Mouse (Mus musculus) heart, embryonic 12.5 days (tissue): ENCODE results near the gene Top2b. TPM values are rescaled to one million over a fixed set of nuclear protein-coding genes. Genes with fewer than 3 reads are reported as not detected.

Experiments used
- ATAC-seq: fragments of 200-750 bp; cut with Nextera tagmentation; 2 replicates; pipeline ENCODE4 v1.8.0; 2017; ENCODE audit warnings: moderate TSS enrichment, moderate library complexity; ENCODE audit not compliant: insufficient number of reproducible peaks, low FRiP score
- H3K27ac ChIP-seq: fragments of 300-500 bp; sonication (generic); 2 replicates; pipeline ENCODE4 v1.5.1; 2016; ENCODE audit warnings: mild to moderate bottlenecking, moderate library complexity; ENCODE audit not compliant: poor library complexity, severe bottlenecking
- H3K27me3 ChIP-seq: fragments of 300-500 bp; sonication (generic); replicated peaks from 2 replicates; pipeline ENCODE4 v1.6.1; 2016; ENCODE audit warnings: mild to moderate bottlenecking, moderate library complexity
- H3K36me3 ChIP-seq: fragments of 300-500 bp; sonication (generic); 2 replicates; pipeline ENCODE4 v1.6.1; 2016; ENCODE audit warnings: mild to moderate bottlenecking, moderate library complexity
- H3K4me1 ChIP-seq: fragments of 300-500 bp; sonication (generic); replicated peaks from 2 replicates; pipeline ENCODE4 v1.6.1; 2016; ENCODE audit warnings: mild to moderate bottlenecking
- H3K4me2 ChIP-seq: fragments of 300-500 bp; sonication (generic); 2 replicates; pipeline ENCODE4 v1.6.1; 2016; ENCODE audit warnings: mild to moderate bottlenecking, moderate library complexity
- H3K4me3 ChIP-seq: fragments of 300-500 bp; sonication (generic); 2 replicates; pipeline ENCODE4 v1.5.1; 2016; ENCODE audit warnings: mild to moderate bottlenecking
- H3K9ac ChIP-seq: fragments of 300-500 bp; sonication (generic); 2 replicates; pipeline ENCODE4 v1.6.1; 2016; ENCODE audit warnings: mild to moderate bottlenecking, moderate library complexity
- H3K9me3 ChIP-seq: fragments of 300-500 bp; sonication (generic); replicated peaks from 2 replicates; pipeline ENCODE4 v1.6.1; 2016; ENCODE audit warnings: mild to moderate bottlenecking, moderate library complexity
- WGBS: fragments of 180-500 bp; shearing (Covaris S2); methylation state at CpG from one replicate; pipeline ENCODE4 v1.1.7; 2016; 5-methylcytosine and 5-hydroxymethylcytosine counted together
- polyA plus RNA-seq: library from polyadenylated mRNA; unstranded; fragments of >200 nt; fragmentation: Nextera tagmentation; extraction: Ambion mirVana; gene quantifications from 2 replicates; pipeline ENCODE4 v1.2.1, GENCODE M21; 2016

The Top2b gene
- polyA plus RNA-seq, 1 experiment from 2014 or later, result 63.8 TPM

GRCm38 (mm10) chr14:16364161-16364831 lies 683 bp upstream of the Top2b start:
- peak overlapping the region; percentile 81 for H3K9ac ChIP-seq
- no peaks in the 10 kb centered on the region for H3K27me3 ChIP-seq
- H3K27ac ChIP-seq, result peak overlapping the region; percentile 98
- peaks cover 17% of the 10 kb centered on the region for H3K4me1 ChIP-seq
- peak overlapping the region; percentile 94 for H3K4me3 ChIP-seq
- ATAC-seq, result peak; percentile 71
- peak overlapping the region; percentile 77 for H3K4me2 ChIP-seq
- no peaks in the 10 kb centered on the region for H3K9me3 ChIP-seq
- no peaks in the 10 kb centered on the region for H3K36me3 ChIP-seq
- WGBS, result under 1% methylated on average over 19 of the region's 32 CpGs

GRCm38 (mm10) chr14:16365362-16366173 lies 589 bp downstream of the Top2b start:
- H3K4me1 ChIP-seq, result peaks cover 18% of the 10 kb centered on the region
- peak; percentile 70 for ATAC-seq
- peak overlapping the region; percentile 78 for H3K4me2 ChIP-seq
- peak overlapping the region; percentile 98 for H3K27ac ChIP-seq
- no peaks in the 10 kb centered on the region for H3K27me3 ChIP-seq
- WGBS, result under 1% methylated on average over 83 of the region's 87 CpGs
- peak overlapping the region; percentile 94 for H3K4me3 ChIP-seq
- no peaks in the 10 kb centered on the region for H3K9me3 ChIP-seq
- 0 out of 2 replicates have a peak, but pooled peaks cover 3% of the 10 kb centered on the region for H3K36me3 ChIP-seq
- H3K9ac ChIP-seq, result peak overlapping the region; percentile 99

GRCm38 (mm10) chr14:16366174-16366889 lies 1.4 kb downstream of the Top2b start:
- H3K9ac ChIP-seq, result peak overlapping the region; percentile 99
- H3K27ac ChIP-seq, result peak overlapping the region; percentile 98
- no peaks in the 10 kb centered on the region for H3K27me3 ChIP-seq
- peak overlapping the region; percentile 94 for H3K4me3 ChIP-seq
- H3K4me2 ChIP-seq, result peak overlapping the region; percentile 78
- ATAC-seq, result peak; percentile 22; the same call in 1 of the 2 replicates
- peaks cover 18% of the 10 kb centered on the region for H3K4me1 ChIP-seq
- 8% methylated on average over 16 of the region's 16 CpGs for WGBS
- no peaks in the 10 kb centered on the region for H3K9me3 ChIP-seq
- H3K36me3 ChIP-seq, result 0 out of 2 replicates have a peak, but pooled peaks cover 6% of the 10 kb centered on the region

GRCm38 (mm10) chr14:16366986-16367385 lies 2.0 kb downstream of the Top2b start:
- Histone ChIP-seq H3K4me3 (peak overlapping the region; percentile 94), H3K9me3 (no peaks in the 10 kb centered on the region), H3K4me2 (peak overlapping the region; percentile 78), H3K27me3 (no peaks in the 10 kb centered on the region), H3K4me1 (peaks cover 18% of the 10 kb centered on the region), H3K27ac (no peak overlapping the region), H3K9ac (no peak overlapping the region), H3K36me3 (0 out of 2 replicates have a peak, but pooled peaks cover 6% of the 10 kb centered on the region)
- no peak for ATAC-seq
- whole genome bisulfite sequencing, result 54% methylated on average over 2 of the region's 2 CpGs

- H3K9ac ChIP-seq, result no peak overlapping the region
- H3K36me3 ChIP-seq, result peaks cover 9% of the 10 kb centered on the region; the same call in 1 of the 2 replicates
- no peak for ATAC-seq
- H3K4me3 ChIP-seq, result no peak overlapping the region
- no peak overlapping the region for H3K27ac ChIP-seq
- no peaks in the 10 kb centered on the region for H3K9me3 ChIP-seq
- peaks cover 7% of the 10 kb centered on the region for H3K4me1 ChIP-seq
- no peaks in the 10 kb centered on the region for H3K27me3 ChIP-seq
- no peak overlapping the region for H3K4me2 ChIP-seq
These were observed 7.8 kb downstream of the Top2b start for GRCm38 (mm10) chr14:16372761-16373160.

- no peak for ATAC-seq
- peaks cover 9% of the 10 kb centered on the region; the same call in 1 of the 2 replicates for H3K36me3 ChIP-seq
- H3K9me3 ChIP-seq, result no peaks in the 10 kb centered on the region
- no peak overlapping the region for H3K9ac ChIP-seq
- no peak overlapping the region for H3K4me3 ChIP-seq
- no peak overlapping the region for H3K27ac ChIP-seq
- H3K4me1 ChIP-seq, result peaks cover 7% of the 10 kb centered on the region
- no peak overlapping the region for H3K4me2 ChIP-seq
- no peaks in the 10 kb centered on the region for H3K27me3 ChIP-seq
These were observed 8.2 kb downstream of the Top2b start for GRCm38 (mm10) chr14:16373190-16373589.

- H3K9ac ChIP-seq, result no peak overlapping the region
- H3K4me3 ChIP-seq, result no peak overlapping the region
- peak; percentile 85 for ATAC-seq
- H3K36me3 ChIP-seq, result peaks cover 7% of the 10 kb centered on the region; the same call in 1 of the 2 replicates
- H3K27me3 ChIP-seq, result no peaks in the 10 kb centered on the region
- WGBS, result 2% methylated on average over 2 of the region's 2 CpGs
- H3K4me2 ChIP-seq, result 0 out of 2 replicates have a peak overlapping the region, but pooled peaks have one; percentile 12
- no peak overlapping the region for H3K27ac ChIP-seq
- H3K4me1 ChIP-seq, result peaks cover 5% of the 10 kb centered on the region
- H3K9me3 ChIP-seq, result no peaks in the 10 kb centered on the region
These were observed 15.1 kb downstream of the Top2b start for GRCm38 (mm10) chr14:16379917-16380570.

- H3K36me3 ChIP-seq, result peaks cover 9% of the 10 kb centered on the region
- H3K4me2 ChIP-seq, result no peak overlapping the region
- no peak overlapping the region for H3K4me3 ChIP-seq
- no peak overlapping the region for H3K9ac ChIP-seq
- H3K27ac ChIP-seq, result no peak overlapping the region
- WGBS, result 18% methylated on average over 1 of the region's 1 CpGs
- peaks cover 4% of the 10 kb centered on the region for H3K4me1 ChIP-seq
- no peaks in the 10 kb centered on the region for H3K9me3 ChIP-seq
- H3K27me3 ChIP-seq, result no peaks in the 10 kb centered on the region
- ATAC-seq, result peak; percentile 29; the same call in 1 of the 2 replicates
These were observed 19.8 kb downstream of the Top2b start for GRCm38 (mm10) chr14:16384783-16385182.

GRCm38 (mm10) chr14:16405187-16405586 lies 40.2 kb downstream of the Top2b start:
- WGBS, result 90% methylated on average over 4 of the region's 4 CpGs
- Histone ChIP-seq H3K9me3 (no peaks in the 10 kb centered on the region), H3K9ac (no peak overlapping the region), H3K4me2 (no peak overlapping the region), H3K27ac (no peak overlapping the region), H3K36me3 (peaks cover 25% of the 10 kb centered on the region), H3K4me1 (no peaks in the 10 kb centered on the region), H3K4me3 (no peak overlapping the region), H3K27me3 (no peaks in the 10 kb centered on the region)
- ATAC-seq, result no peak

- H3K27ac ChIP-seq, result no peak overlapping the region
- H3K4me1 ChIP-seq, result no peaks in the 10 kb centered on the region
- H3K4me3 ChIP-seq, result no peak overlapping the region
- no peaks in the 10 kb centered on the region for H3K9me3 ChIP-seq
- WGBS, result 86% methylated on average over 4 of the region's 4 CpGs
- ATAC-seq, result no peak
- peaks cover 32% of the 10 kb centered on the region for H3K36me3 ChIP-seq
- H3K4me2 ChIP-seq, result no peak overlapping the region
- no peak overlapping the region for H3K9ac ChIP-seq
- no peaks in the 10 kb centered on the region for H3K27me3 ChIP-seq
These were observed 49.2 kb downstream of the Top2b start for GRCm38 (mm10) chr14:16414163-16414562.
